9 mouse cellular contexts compared by ENCODE assay signal in the genomic region with DNA sequence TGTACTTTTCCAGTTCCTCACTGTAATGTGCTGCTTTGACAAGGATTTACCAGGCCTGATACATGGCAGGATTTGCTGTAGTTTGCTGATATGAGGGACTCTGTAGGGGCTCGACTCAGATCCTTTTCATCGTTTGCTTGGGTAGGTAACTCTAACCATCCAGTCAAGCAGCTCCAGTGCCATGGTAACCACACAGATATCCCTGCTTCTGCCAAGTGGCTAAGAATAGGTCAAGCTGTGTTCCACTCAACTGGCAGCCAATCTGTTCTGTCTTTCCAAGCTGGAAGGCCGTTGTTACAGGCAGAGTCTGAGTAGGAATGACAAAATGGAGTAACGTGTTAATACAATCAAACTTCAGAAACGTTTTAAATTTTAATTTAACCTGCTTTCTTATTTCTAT.
DNase-seq lines count a peak whose midpoint lies in the region; ATAC-seq lines count a peak whose summit lies in the region.
"Had no signal": no experiment of that assay in that cellular context is flagged by ENCODE, and none has a peak within 500 bp of the region (broad histone marks: within the 10 kb centered on the region; RNA-seq: fewer than 3 reads in every experiment).

No protein-coding gene starts in this region.

- H3K27ac ChIP-seq in forebrain, embryonic 13.5 days = no peak overlapping the region
- H3K27ac ChIP-seq in forebrain, embryonic 10.5 days = no peak overlapping the region
- no peak overlapping the region for H3K27ac ChIP-seq in neural tube, embryonic 14.5 days (ENCODE audit: low read depth, low read length)

- no peaks in the 10 kb centered on the region for H3K4me1 ChIP-seq in forebrain, embryonic 13.5 days
- peaks cover 19% of the 10 kb centered on the region for H3K4me1 ChIP-seq in forebrain, embryonic 10.5 days
- no peaks in the 10 kb centered on the region for H3K4me1 ChIP-seq in neural tube, embryonic 14.5 days (ENCODE audit: control insufficient read depth, insufficient read depth, low read length)

- no peaks in the 10 kb centered on the region for H3K9me3 ChIP-seq in forebrain, embryonic 13.5 days (replicated peaks)
- no peaks in the 10 kb centered on the region for H3K9me3 ChIP-seq in forebrain, embryonic 10.5 days
- H3K9me3 ChIP-seq in neural tube, embryonic 14.5 days (ENCODE audit: control insufficient read depth, low read length) = no peaks in the 10 kb centered on the region

- peak; percentile 78 for ATAC-seq in forebrain, embryonic 13.5 days
- peak; percentile 70; the same call in 1 of the 2 replicates for ATAC-seq in neural tube, embryonic 14.5 days (ENCODE audit: low read depth)

- no peak overlapping the region for H3K4me3 ChIP-seq in forebrain, embryonic 13.5 days
- no peak overlapping the region for H3K4me3 ChIP-seq in forebrain, embryonic 10.5 days
- H3K4me3 ChIP-seq in neural tube, embryonic 14.5 days (ENCODE audit: low read depth, low read length) = no peak overlapping the region

- no peaks in the 10 kb centered on the region for H3K27me3 ChIP-seq in forebrain, embryonic 13.5 days
- no peaks in the 10 kb centered on the region for H3K27me3 ChIP-seq in forebrain, embryonic 10.5 days (ENCODE audit: poor library complexity, severe bottlenecking)
- no peaks in the 10 kb centered on the region for H3K27me3 ChIP-seq in neural tube, embryonic 14.5 days (ENCODE audit: control insufficient read depth, insufficient read depth, low read length)

- DNase-seq in forebrain, embryonic 10.5 days (ENCODE audit: extremely low spot score, low spot score) = no peak
- DNase-seq in neural tube, embryonic 10.5 days (ENCODE audit: extremely low spot score, low spot score) = no peak
- DNase-seq in layer of hippocampus, adult 18-20 months (ENCODE audit: low spot score in 2 of 2) = peak; percentile 25 to 58
- DNase-seq in telencephalon, adult 2 months (ENCODE audit: low read depth, low spot score) = peak; percentile 55
- no peak for DNase-seq in spleen, postnatal 10 days (ENCODE audit: low spot score in 2 of 2)
- DNase-seq in liver = no peak
- DNase-seq: kidney, postnatal 10 days had no signal

- no peaks in the 10 kb centered on the region for H3K36me3 ChIP-seq in forebrain, embryonic 13.5 days (ENCODE audit: poor library complexity, severe bottlenecking)
- no peaks in the 10 kb centered on the region for H3K36me3 ChIP-seq in forebrain, embryonic 10.5 days (replicated peaks)
- no peaks in the 10 kb centered on the region for H3K36me3 ChIP-seq in neural tube, embryonic 14.5 days (ENCODE audit: control insufficient read depth, insufficient read depth, low read length)

- 52% methylated on average over 5 of the region's 5 CpGs for WGBS in forebrain, embryonic 13.5 days
- WGBS in forebrain, embryonic 10.5 days = 73% methylated on average over 5 of the region's 5 CpGs
- 54% methylated on average over 5 of the region's 5 CpGs for WGBS in neural tube, embryonic 14.5 days

- no peak overlapping the region for H3K4me2 ChIP-seq in forebrain, embryonic 13.5 days
- H3K4me2 ChIP-seq in neural tube, embryonic 14.5 days (ENCODE audit: low read depth, low read length) = no peak overlapping the region

- no peak overlapping the region for H3K9ac ChIP-seq in forebrain, embryonic 13.5 days
- H3K9ac ChIP-seq in neural tube, embryonic 14.5 days (replicated peaks; ENCODE audit: low read depth, low read length) = no peak overlapping the region

Comparison
In these comparisons a context has a peak if more than half of its experiments do, and no peak if none do; other contexts are left out.
1. DNase-seq: peak in layer of hippocampus, adult 18-20 months (2 of 2) and telencephalon, adult 2 months (single experiment); none in forebrain, embryonic 10.5 days (single experiment), neural tube, embryonic 10.5 days (single experiment), spleen, postnatal 10 days (0 of 2) and liver (single experiment).